Mouse (Mus musculus) ES-Bruce4 (cell line): ENCODE measurements around the gene Aff3. TPM values are rescaled to one million over a fixed set of nuclear protein-coding genes. Genes with fewer than 3 reads are reported as not detected.

Experiments used
- H3K27ac ChIP-seq: 2 replicates; pipeline ENCODE4 v1.5.1; 2012; ENCODE audit warnings: low read length, inconsistent platforms; ENCODE audit not compliant: insufficient read depth
- H3K27me3 ChIP-seq: 2 replicates; pipeline ENCODE4 v1.6.1; 2012; ENCODE audit warnings: mild to moderate bottlenecking, low read length, inconsistent platforms; ENCODE audit not compliant: control insufficient read depth, poor library complexity, insufficient read depth, severe bottlenecking
- H3K36me3 ChIP-seq: 2 replicates; pipeline ENCODE4 v1.6.1; 2012; ENCODE audit warnings: inconsistent platforms, mild to moderate bottlenecking, low read length, moderate library complexity; ENCODE audit not compliant: control insufficient read depth, poor library complexity, insufficient read depth, severe bottlenecking
- H3K4me1 ChIP-seq: one replicate; pipeline ENCODE4 v1.8.1; 2011; ENCODE audit warnings: low read length; ENCODE audit not compliant: control insufficient read depth, insufficient read depth
- H3K4me3 ChIP-seq: 2 replicates; pipeline ENCODE4 v1.5.1; 2011; ENCODE audit warnings: low read depth, mild to moderate bottlenecking, low read length
- H3K9ac ChIP-seq: 2 replicates; pipeline ENCODE4 v1.6.1; 2012; ENCODE audit warnings: low read depth, mild to moderate bottlenecking, inconsistent platforms; ENCODE audit not compliant: poor library complexity, severe bottlenecking
- H3K9me3 ChIP-seq: replicated peaks from 2 replicates; pipeline ENCODE4 v1.6.1; 2012; ENCODE audit warnings: mild to moderate bottlenecking, low read length, inconsistent platforms; ENCODE audit not compliant: control insufficient read depth, poor library complexity, insufficient read depth, severe bottlenecking
- CTCF ChIP-seq: IDR thresholded peaks from one replicate; pipeline ENCODE4 v1.8.1; 2011; ENCODE audit warnings: low read depth, low read length
- EP300 ChIP-seq: IDR thresholded peaks from 2 replicates; pipeline ENCODE4 v1.6.1; 2011; ENCODE audit warnings: low read depth, low read length; ENCODE audit not compliant: insufficient read depth
- POLR2A ChIP-seq: IDR thresholded peaks from one replicate; pipeline ENCODE4 v1.8.1; 2011; ENCODE audit warnings: low read length; ENCODE audit not compliant: insufficient read depth
- polyA plus RNA-seq: library from polyadenylated mRNA; stranded (reverse); fragments of >200 nt; gene quantifications from 2 replicates; pipeline ENCODE4 v1.2.4, GENCODE M21; 2011; ENCODE audit warnings: low read depth; ENCODE audit not compliant: missing spikeins, insufficient read depth, insufficient read length

The Aff3 gene
- polyA plus RNA-seq, 1 experiment: 9.2 TPM

- Histone ChIP-seq H3K27ac (no peak overlapping the region), H3K9me3 (no peaks in the 10 kb centered on the region), H3K27me3 (no peaks in the 10 kb centered on the region), H3K9ac (no peak overlapping the region), H3K4me1 (no peaks in the 10 kb centered on the region), H3K4me3 (no peak overlapping the region), H3K36me3 (no peaks in the 10 kb centered on the region)
- no peak for TF ChIP-seq EP300
- no peak for TF ChIP-seq CTCF
- no peak for TF ChIP-seq POLR2A
These were observed 103.4 kb downstream of the Aff3 start for GRCm38 (mm10) chr1:38561331-38561730.

GRCm38 (mm10) chr1:38560666-38561065 lies 104.1 kb downstream of the Aff3 start:
- Histone ChIP-seq H3K36me3 (no peaks in the 10 kb centered on the region), H3K4me1 (no peaks in the 10 kb centered on the region), H3K4me3 (no peak overlapping the region), H3K9me3 (no peaks in the 10 kb centered on the region), H3K9ac (no peak overlapping the region), H3K27ac (no peak overlapping the region), H3K27me3 (no peaks in the 10 kb centered on the region)
- no peak for TF ChIP-seq POLR2A
- no peak for TF ChIP-seq EP300
- no peak for TF ChIP-seq CTCF

- H3K27me3 ChIP-seq: no peaks in the 10 kb centered on the region
- H3K9me3 ChIP-seq: no peaks in the 10 kb centered on the region
- H3K4me1 ChIP-seq: no peaks in the 10 kb centered on the region
- TF ChIP-seq EP300: no peak
- no peak for TF ChIP-seq CTCF
- no peak for TF ChIP-seq POLR2A
- H3K27ac ChIP-seq: no peak overlapping the region
- no peaks in the 10 kb centered on the region for H3K36me3 ChIP-seq
- no peak overlapping the region for H3K4me3 ChIP-seq
- H3K9ac ChIP-seq: no peak overlapping the region
These were observed 107.1 kb downstream of the Aff3 start for GRCm38 (mm10) chr1:38557615-38558014.

- Histone ChIP-seq H3K9ac (no peak overlapping the region), H3K4me3 (no peak overlapping the region), H3K36me3 (no peaks in the 10 kb centered on the region), H3K4me1 (no peaks in the 10 kb centered on the region), H3K9me3 (no peaks in the 10 kb centered on the region), H3K27me3 (no peaks in the 10 kb centered on the region), H3K27ac (no peak overlapping the region)
- TF ChIP-seq CTCF (no peak), EP300 (no peak), POLR2A (no peak)
These were observed 110.2 kb downstream of the Aff3 start for GRCm38 (mm10) chr1:38554546-38554945.

- no peaks in the 10 kb centered on the region for H3K9me3 ChIP-seq
- no peaks in the 10 kb centered on the region for H3K27me3 ChIP-seq
- no peak overlapping the region for H3K9ac ChIP-seq
- TF ChIP-seq POLR2A: no peak
- no peak for TF ChIP-seq EP300
- no peak for TF ChIP-seq CTCF
- no peak overlapping the region for H3K27ac ChIP-seq
- no peaks in the 10 kb centered on the region for H3K4me1 ChIP-seq
- no peak overlapping the region for H3K4me3 ChIP-seq
- no peaks in the 10 kb centered on the region for H3K36me3 ChIP-seq
These were observed 111.7 kb downstream of the Aff3 start for GRCm38 (mm10) chr1:38553090-38553489.

- no peaks in the 10 kb centered on the region for H3K27me3 ChIP-seq
- no peak overlapping the region for H3K4me3 ChIP-seq
- H3K36me3 ChIP-seq: no peaks in the 10 kb centered on the region
- H3K9ac ChIP-seq: no peak overlapping the region
- no peak for TF ChIP-seq EP300
- no peak for TF ChIP-seq POLR2A
- no peak for TF ChIP-seq CTCF
- H3K27ac ChIP-seq: no peak overlapping the region
- no peaks in the 10 kb centered on the region for H3K4me1 ChIP-seq
- H3K9me3 ChIP-seq: no peaks in the 10 kb centered on the region
These were observed 114.2 kb downstream of the Aff3 start for GRCm38 (mm10) chr1:38550579-38550978.
